Mouse (Mus musculus) frontal cortex, adult 2 months (tissue): ENCODE data around the gene Tbc1d16. TPM values are rescaled to one million over a fixed set of nuclear protein-coding genes. Genes with fewer than 3 reads are reported as not detected.
A peak's percentile ranks its signal among the peaks of the same experiment; 100 is the strongest.
"Not testable (repeated sequence)": the region's sequence is repeated elsewhere in the genome, so short reads cannot be mapped to it uniquely, and the experiment has no call there.

Source experiments
- DNase-seq, 2 experiments: peaks; one replicate each; pipeline ENCODE4 v3.0.0; 2022; ENCODE audit warnings: low spot score in 1 of 2; ENCODE audit errors: extremely low spot score in 1 of 2
- polyA plus RNA-seq: library from polyadenylated mRNA; depleted of rRNA; stranded (reverse); fragments of >200 nt; gene quantifications from 2 replicates; pipeline ENCODE4 v1.2.3, GENCODE M21; 2012; rRNA removed

The Tbc1d16 gene
- 17.9 and 20.6 TPM in 2 replicates for polyA plus RNA-seq

DNA sequence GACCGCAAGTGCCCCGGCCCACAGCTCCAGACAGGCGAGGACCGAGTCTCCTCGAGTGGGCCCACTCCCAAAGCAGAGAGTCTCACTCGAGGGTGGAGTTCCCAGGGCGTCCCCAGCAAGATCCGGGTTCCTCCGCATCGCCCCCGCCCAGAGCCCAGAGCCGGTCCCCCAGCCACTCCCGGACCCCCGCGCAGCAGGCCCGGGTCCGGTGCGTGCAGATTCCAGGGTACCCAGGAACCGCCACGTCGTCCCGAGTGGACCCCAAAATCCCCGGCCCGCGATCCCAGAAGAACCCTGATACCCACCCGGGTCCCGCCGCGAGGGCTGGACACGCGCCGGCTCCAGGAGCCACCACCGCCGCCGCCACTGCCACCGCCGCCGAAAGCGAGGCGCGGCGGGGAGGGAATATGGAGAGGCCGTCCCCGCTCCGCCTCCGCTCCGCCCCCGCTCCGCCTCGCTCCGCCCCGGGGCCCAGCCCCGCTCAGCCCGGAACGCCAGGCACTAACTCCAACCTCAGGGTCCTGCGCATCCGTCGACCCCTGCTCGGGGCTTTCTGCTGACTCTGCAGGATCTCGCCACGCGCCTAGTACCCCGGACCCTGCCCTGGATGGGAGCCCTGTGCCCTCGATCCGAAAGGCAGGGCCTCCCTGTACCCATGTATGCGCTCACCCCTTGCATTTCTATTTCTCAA is at the start of gene Tbc1d16, which contains the start of gene Ccdc40:
Gene Tbc1d16 (minus strand): TSS at position 409 of the 691 bp plus-strand sequence.
Gene Ccdc40 (plus strand): TSS at position 482 of the 691 bp plus-strand sequence.
- peak in 1 of 2 experiments; percentile 50 for DNase-seq

DNA sequence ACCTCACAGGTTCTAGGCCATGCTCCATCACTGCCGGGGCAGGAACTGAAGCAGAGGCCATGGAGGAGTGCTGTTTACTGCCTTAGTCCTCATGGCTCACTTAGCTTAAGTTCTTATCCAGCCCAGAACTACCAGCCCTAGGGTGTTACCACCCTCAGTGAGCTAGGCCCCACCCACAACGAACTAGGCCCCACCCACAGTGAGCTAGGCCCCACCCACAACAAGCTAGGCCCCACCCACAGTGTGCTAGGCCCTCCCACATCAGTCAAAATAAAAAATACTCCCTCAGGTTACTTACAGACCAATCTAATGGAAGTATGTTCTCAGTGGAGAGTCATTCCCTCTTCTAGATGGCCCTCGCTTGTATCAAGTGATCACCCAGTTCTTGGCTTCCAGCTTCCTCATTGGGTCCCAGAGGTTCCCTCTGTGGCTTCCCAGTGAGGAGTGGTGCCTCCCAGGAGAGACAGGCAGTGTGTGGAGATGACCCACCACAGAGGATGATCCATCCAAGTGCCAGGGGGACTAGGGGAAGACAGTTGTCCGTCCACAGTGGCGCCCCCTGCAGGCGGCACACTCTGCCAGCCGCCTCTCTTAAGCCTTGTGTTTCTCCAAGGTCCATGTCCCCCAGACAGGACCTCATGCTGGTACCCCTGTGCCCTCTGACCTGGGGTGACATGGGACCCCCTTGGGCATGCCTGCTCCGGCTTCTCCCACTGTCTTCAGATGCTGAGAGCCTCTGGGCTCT is 45.1 kb upstream of the Tbc1d16 start:
- no peak for DNase-seq

DNA sequence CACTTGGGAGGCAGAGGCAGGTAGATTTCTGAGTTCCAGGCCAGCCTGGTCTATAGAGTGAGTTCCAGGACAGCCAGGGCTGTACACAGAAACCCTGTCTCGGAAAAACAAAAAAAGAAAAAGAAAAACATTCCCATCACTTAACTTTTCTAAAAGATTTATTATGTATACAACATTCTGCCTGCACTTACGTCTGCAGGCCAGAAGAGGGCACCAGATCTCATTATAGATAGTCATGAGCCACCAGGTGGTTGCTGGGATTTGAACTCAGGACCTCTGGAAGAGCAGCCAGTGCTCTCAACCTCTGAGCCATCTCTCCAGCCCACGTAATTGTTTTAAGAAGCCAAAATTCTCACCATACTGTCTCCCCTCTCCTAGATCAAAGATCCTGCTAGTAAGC is 44.2 kb upstream of the Tbc1d16 start:
- DNase-seq, result not testable (repeated sequence)

DNA sequence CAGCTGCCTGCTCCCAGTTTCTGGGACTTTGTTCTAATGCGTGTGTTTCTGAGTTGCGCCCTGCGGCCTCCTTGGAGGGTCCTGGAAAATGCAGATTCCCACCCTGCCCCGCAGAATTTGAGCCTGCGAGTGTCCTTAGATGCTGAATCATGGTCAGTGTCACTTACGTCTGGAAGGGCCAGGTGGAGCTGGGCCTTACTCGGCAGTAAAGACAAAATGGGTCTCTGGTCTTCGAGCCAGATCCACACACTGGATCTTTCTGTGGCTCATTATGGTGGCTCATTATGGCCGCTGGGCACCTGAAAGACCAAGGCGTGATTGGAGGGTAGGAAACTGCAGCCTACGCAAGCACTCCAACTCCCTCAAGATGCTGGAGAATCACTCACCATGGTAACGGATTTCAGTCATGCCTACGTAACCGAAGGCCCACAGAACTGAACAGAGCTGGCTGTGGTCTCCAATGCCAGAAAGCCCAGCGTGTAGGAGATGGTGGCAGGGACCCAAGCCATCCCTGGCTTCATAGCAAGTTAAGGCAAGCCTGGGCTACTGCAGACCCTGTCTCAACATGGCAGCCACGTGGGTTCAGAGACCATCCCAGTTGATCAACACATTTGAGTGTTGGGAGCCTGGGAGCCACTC is 40.4 kb upstream of the Tbc1d16 start:
- DNase-seq, result peak; percentile 69 to 77

DNA sequence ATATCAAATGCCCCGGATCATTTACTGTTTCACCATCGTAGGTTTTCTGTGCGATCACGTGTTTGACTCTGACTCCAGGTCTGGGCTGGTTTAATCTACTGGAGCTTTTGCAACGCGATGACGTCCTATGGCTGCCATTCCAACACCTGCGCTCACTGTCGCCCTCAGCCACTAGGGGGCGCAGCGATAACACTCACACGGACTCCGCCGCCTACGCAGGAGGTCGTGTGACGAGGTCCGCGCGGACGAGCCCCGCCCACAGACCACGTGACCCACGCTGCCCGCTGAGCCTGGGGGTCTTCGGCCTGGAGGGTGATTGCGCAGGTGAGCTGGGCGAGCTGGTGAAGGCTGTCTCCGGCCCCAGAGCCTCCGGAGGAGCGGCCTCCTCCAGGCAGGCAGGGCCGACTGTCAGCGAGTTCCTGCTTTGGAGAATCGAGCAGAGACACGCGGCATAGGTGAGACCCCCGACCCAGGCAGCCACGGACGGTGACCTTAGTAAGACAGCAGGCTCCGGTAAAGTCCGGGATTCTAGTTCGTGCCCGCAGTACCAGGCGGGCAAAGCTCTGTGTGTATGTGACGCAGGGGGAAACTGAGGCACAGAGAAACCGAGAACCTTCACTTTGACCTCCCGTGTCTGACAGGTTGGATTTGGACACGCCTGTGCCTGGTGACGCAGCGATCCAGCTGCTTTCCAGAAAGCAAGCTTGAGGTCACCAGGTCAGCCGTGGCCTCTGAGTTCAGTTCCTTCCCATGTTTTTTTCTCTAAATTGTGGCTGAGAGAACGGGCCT is 39.7 kb upstream of the Tbc1d16 start, which contains the start of gene Gaa:
Gene Gaa (plus strand): TSS at position 120 of the 789 bp plus-strand sequence.
- DNase-seq, result peak; percentile 93 to 98

DNA sequence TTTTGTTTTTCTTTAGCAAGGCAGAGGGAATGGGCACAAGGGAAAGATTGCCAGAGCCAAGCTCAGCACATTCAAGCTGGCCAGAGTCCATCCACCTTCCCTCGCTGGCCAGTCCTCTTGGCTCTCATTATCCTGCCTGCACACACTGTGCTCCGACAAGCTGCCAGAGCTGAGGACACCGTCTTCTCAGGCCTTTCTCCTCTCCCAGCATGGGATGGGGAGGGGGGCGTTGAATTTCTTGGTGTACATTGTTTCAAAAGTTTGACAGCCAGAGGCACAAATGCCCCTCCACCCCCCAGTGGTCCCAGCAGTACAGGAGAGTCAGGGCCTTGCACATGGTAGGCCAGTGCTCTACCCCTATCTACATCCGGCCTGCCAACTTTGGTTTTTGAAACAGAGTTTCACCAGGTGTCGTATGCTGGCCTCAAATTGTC is 39.0 kb upstream of the Tbc1d16 start:
- DNase-seq, result peak in 1 of 2 experiments; percentile 25

DNA sequence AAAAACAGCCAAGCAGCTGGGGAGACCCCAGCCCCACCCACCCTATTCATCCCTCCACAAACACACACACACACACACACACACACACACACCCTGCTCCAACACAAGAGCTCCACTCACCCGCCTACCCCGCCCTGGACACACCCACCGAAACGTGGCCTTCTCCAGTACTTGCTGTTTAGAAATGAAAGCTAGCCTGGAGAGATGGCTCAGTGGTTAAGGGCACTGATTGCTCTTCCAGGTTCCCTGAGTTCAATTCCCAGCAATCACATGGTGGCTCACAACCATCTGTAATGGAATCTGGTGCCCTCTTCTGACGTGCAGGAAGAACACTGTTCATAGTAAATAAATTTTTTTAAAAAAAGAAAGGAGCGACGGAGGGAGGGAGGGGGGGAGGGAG is 37.5 kb upstream of the Tbc1d16 start:
- no peak for DNase-seq

DNA sequence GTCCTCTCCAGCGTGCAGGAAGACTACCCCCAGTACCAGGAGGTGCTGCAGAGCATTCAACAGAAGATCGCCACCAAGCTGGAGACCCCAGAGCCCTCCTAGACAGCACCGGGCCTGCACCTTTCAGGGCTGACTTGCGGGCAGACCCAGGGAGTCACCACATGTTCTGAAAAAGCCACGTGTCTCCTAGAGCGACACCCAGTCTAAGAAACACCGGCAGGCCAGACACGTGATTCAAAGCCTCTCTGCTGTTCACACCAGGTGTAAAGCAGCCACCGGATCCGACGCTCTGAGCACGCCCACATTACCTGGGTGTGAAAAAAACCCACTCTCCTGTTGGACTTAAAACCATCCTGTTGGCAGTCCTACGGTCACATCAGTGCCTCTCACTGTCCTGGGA is 36.1 kb upstream of the Tbc1d16 start:
- no peak for DNase-seq

DNA sequence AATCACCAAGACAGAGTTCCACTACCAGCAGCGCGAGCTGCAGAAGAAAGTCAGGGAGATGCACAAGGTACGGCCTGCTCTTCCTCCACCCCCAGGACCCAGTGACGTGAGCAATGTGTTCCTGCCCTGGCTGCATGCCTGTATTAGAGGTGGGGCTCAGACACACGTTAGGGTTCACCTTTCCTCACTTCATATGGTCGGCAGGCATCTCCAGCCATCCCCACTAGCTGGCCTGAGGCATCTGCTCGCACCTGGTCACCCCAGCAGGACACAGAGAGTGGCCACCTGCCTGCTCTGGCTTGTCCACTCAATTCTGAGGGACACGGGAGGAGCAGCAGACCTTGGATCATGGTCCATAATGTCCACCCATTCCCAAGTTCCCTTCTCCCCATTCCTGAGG is 31.7 kb upstream of the Tbc1d16 start:
- no peak for DNase-seq

DNA sequence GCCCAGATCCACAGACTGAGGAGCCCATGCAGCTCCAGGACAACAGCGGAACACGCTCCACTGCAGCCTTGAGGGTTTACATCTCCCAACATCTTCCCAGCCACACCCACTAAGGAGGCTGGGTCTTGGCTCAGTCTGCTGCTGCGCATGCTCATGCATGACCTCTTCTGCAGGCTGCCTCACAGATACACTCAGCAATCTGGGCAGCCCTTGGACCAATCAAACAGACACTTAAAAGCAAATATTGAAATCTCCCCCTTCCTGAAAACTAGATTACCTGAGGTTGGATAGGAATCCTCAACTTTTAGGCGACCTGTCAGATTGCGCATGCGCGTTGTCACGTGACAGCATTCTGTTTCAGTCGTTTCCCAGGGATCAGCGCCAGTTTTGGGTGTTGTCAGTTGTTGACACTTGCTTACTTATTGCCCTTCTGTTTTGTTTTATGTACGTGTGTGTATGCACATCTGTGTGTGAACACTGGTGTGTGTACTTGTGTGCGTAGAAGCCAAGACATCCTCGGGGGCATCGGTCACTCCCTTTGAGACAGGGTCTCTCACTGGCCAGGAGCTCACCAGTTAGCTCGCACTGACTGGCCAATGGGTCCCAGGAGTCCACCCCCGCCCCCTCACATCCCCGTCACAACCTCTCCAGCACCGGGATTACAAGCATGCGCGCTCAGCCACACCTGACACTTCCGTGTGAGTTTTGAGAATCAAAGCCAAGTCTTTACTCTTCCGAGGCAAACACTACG is 30.4 kb upstream of the Tbc1d16 start:
- DNase-seq, result peak; percentile 41 to 71

DNA sequence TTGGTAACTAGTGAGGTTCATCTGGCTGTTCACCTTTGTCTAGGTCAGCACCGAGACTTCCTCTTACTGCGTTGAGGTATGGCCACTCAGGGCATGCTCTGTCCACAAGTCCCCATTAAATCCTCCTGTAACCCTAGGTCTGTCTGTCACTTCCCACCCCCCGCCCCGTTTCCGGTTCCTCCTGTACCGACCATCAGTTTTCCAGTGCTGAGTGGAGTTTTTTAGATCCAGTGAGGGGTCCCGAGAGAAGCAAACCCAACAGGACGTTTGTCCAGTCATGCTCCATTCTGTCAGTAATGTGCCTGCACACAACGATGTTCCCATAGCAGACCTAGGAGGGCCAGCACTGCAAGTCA is 29.9 kb upstream of the Tbc1d16 start:
- no peak for DNase-seq

DNA sequence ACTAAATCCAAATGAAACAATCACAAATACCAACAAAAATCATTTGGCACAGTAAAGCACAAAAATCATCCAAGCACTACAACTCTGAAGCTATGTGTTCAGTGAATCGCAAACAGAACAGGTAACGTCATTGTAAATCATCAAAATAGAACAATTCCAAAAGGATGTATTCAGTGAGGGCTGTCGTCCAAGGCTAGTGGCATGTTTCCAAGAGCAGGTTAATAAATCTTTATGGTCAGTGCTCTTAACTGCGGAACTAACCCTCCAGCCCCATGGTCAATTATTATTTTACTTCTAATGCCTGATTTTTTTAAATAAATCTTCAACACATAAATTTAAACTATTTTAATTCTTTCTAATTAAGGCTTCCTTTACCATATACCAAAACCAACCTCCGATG is 28.3 kb upstream of the Tbc1d16 start:
- DNase-seq, result not testable (repeated sequence)

DNA sequence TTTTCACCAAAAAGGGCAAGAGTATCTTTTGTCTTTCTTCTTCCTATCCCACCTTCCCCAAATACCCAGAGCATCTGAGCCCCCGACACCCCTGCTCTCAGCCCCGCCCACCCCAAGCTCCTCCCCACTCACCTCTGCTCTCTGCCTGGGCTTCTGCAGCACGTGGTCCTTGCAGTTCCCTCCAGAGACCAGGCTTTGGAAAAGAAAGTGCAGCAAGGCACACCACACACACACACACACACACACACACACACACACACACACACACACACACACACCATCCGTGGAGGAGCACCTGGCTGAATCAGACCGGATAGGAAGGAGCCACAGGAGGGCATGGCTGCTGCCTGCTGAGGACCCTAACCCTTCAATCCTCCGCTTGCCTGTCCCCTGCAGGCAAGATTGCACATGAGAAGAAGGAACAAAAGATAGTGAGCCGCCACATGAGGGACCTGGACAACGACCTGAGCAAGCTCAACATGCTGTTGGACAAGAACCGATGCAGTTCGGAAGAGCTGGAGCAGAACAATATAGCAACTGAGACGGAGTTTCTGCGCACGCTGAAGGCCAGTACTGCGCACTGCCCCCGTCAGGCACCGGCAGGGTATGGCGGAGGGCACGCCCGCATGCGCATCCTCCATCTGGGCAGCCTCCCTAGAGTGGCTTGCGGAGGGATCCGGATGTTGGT is 24.7 kb upstream of the Tbc1d16 start:
- DNase-seq, result peak in 1 of 2 experiments; percentile 36

DNA sequence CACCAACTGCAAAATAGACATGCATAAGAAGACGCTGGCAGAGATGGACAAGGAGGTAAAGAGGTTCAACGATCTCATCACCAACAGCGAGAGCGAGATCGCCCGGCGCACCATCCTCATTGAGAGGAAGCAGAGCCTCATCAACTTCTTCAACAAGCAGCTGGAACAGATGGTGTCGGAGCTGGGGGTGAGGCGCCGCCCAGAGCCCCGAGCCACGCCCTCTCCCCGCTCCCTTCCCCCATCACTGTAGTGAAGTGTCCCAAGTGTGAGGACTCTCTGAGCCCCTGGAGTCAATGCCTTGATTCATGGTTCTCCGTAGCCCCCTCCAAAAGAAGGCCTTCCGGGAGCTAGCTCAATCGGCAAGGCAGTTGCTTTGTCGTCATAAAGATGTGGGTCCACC is 22.7 kb upstream of the Tbc1d16 start:
- DNase-seq, result no peak

DNA sequence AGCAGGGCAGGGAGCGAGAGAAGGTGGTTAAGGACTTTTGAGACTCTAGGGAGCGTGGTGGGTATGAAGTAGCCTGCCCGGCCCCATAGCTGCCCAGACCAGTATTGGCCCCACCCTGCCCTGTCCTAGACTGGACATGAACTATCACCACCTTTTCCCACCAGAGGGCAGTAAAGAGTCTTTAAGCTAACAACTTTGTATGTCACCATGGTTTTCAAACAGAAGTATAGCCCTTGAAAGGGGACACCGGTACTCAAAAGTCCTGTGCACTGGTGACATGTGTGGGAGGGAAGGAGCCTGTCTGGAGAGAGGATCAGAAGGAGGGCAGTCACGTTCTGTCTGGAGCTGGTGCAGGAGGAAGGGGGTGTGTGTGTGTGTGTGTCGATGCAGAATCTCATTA is 20.7 kb upstream of the Tbc1d16 start:
- peak in 1 of 2 experiments; percentile 77 for DNase-seq

DNA sequence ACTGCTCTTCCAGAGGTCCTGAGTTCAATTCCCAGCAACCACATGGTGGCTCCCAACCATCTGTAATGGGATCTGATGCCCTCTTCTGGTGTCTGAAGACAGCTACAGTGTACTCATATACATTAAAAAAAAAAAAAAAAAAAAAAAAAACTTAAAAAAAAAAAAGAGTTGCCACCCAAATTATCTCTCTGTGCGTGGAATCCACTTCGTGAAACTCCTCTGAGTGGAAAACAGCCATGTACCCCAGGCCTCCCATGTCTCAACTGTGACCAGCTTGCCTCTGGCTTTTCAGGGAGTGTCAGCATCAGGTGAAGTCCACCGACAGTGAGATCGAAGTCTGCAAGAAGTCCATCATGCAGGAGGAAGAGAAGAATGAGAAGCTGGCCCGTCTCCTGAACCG is 17.2 kb upstream of the Tbc1d16 start:
- not testable (repeated sequence) for DNase-seq

DNA sequence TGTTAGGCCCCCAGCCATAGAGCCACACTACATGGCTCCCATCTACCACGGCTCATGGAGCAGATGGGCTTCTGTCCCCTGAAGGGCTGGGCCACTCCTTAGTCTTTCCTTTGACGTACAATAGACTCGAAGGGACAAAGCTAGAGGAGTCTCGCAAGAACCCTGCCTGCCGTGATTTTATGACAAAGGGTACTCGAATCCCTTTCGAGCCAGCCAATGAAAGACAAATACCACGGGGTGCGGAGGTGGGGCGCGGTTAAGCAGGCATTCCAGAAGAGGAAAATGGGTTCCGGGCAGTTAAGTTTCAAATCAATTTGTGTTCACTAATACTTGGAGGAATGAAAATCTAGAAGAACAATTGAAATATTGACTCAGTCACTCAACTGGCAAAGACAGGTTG is 11.2 kb upstream of the Tbc1d16 start:
- DNase-seq, result no peak

DNA sequence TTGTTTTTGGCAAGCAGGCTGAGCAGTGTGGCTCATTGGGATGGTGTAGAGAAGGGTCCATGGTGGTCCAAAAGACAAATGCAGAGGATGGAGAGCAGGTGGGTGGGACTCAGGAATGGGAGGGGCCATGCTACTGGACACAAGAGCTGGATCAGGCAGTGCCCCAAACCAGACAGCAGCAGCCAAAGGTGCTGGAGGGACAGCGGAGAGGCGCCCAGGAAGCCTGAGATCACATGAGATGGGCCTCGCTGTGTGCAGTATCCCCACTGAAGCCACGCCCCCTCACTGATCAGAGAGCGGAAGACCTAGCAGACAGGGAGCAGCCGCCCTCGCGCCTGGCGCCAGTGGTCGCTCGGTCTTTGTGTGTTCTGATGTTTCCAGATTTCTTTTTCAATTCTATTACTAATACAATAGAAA is 10.0 kb upstream of the Tbc1d16 start:
- DNase-seq, result no peak

DNA sequence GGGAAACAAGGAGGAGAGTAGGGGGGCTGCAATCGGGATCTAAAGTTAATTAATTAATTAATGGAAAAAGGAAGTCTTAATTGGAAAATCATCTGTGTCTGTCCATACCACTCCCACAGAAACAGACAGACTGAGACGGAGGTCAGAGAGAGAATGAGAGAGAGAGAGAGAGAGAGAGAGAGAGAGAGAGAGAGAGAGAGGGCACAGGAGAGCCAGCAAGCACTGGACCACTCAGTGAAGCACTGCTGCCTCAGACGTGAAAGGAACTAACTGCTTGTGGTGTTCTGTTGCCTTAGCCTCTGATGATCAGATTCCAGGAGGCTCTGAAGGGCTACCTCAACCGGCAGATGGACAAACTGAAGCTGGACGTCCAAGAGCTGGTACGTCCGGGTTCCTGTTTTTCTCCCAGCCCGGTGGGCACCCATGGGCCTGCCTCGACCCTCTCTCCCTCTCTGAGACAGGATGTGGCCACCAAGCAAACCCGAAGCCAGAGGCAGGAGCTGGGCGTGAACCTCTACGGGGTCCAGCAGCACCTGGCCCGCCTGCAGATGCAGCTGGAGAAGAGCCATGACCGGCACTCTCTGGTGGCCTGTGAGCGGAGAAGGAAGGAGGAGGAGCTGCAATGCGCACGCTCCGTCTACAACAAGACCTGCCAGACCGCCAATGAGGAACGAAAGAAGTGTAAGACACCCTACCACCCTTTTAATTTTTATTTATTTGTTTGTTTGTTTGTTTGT is 9.4 kb upstream of the Tbc1d16 start:
- DNase-seq, result no peak
